Mouse (Mus musculus): ENCODE results near the gene Ulk2.
A peak's percentile ranks its signal among the peaks of the same experiment; 100 is the strongest.

Ulk2 gene

GRCm38 (mm10) chr11:61757151-61757550 lies 97.7 kb downstream of the Ulk2 start:
- no peak for DNase-seq

GRCm38 (mm10) chr11:61751612-61752011 lies 103.3 kb downstream of the Ulk2 start:
- DNase-seq: peak; percentile 35

GRCm38 (mm10) chr11:61747161-61747560 lies 107.7 kb downstream of the Ulk2 start:
- no peak for DNase-seq

- no peak for DNase-seq
Observed at GRCm38 (mm10) chr11:61745781-61746180, 109.1 kb downstream of the Ulk2 start.

GRCm38 (mm10) chr11:61744460-61744859 lies 110.4 kb downstream of the Ulk2 start:
- peak; percentile 35 for DNase-seq

GRCm38 (mm10) chr11:61743768-61744167 lies 111.1 kb downstream of the Ulk2 start:
- DNase-seq: no peak

- no peak for DNase-seq
Observed at GRCm38 (mm10) chr11:61740500-61740899, 114.4 kb downstream of the Ulk2 start.

- DNase-seq: no peak
Observed at GRCm38 (mm10) chr11:61737290-61737689, 117.6 kb downstream of the Ulk2 start.

GRCm38 (mm10) chr11:61732672-61733071 lies 122.2 kb downstream of the Ulk2 start:
- no peak for DNase-seq

- DNase-seq: no peak
Observed at GRCm38 (mm10) chr11:61728037-61728436, 126.8 kb downstream of the Ulk2 start.

Measured in thymus, postnatal 4 days (tissue).